Mouse (Mus musculus) lung, postnatal 36 days (tissue): ENCODE measurements around the gene Mnd1.

Experiments
- DNase-seq: peaks from one replicate; pipeline ENCODE4 v3.0.0; 2022; ENCODE audit warnings: mixed read lengths

The Mnd1 gene

DNA sequence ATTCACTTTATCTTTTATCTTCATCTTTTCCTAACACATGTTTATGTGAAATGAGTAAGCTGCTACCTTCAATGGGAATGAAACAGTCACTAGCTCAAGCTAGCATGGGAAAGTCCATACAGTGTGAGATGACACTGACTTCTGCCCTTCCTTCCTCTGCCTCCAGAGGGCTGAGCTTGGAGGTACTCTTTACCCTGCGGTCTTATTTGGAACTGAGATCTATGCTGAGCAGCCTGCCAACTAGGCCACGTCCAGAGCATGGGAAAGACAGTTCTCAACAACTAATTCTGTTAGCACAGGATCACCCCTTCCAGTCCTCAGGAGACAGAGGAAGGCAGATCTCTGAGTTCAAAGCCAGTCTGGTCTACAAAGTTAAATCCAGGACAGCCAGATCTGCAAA lies 64.6 kb downstream of the Mnd1 start:
- peak; percentile 57 for DNase-seq

- no peak for DNase-seq
These were observed 68.7 kb downstream of the Mnd1 start for GRCm38 (mm10) chr3:84086921-84087320.

DNA sequence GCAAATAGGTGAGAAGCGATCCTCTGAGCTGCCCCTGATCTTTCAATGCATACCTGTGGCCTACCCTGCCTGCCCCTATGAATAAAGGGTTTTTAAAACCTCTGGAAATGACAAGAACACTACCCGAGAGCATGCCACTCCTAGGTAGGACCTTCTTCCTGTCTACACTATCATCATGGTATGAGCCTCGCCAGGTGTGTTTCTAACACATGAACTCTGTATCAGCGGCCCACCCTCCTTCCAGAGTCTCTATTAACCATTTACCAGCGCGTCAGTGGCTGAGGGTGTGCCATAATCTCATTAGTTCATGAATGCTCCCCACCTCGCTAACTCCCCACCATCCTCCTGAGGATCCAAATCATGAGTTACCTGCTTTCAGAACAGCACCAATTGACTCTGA lies 69.2 kb downstream of the Mnd1 start:
- DNase-seq = no peak

DNA sequence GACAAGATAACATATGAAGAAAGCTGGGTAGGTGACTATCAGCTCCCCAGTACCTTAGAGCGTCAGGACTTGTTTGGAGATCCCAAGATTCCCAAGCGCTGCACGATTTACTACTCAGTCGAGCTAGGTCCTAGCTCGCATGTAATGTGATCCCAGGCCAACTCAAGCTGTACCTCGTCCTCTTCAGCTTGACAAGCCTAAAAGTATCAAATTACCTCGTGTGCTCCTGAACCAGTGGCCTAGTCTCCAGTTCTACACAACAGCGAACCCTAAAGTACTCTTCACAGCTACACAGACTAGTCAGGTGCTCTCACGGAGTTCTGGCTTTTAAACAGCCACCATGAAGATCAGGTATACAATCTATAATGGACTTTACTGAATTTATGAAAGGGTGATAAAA lies 70.2 kb downstream of the Mnd1 start:
- no peak for DNase-seq

DNA sequence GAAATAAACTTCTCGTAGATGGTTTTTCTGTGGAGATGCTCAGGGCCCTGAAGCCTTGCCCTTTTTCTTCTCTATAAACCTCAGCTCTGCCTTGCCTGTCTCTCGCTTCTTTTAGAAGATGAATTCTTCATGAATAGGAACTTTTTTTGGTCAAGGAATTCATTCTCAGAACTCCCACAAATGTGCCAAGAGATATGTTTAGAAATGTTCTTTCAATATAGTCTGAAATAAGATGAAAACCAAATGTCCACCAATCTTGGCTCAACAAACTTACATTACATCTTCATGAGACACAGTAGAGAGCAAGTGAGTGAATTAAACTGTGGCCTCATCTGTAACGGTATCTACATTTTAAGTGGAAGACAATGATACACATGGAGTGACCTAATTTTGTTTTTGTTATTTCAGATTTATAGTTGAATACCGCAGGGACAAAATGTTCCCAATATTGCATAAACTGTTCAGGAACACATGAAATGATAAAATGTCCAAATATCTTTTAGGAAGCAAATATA lies 74.3 kb downstream of the Mnd1 start:
- no peak for DNase-seq

GRCm38 (mm10) chr3:84080074-84080473 lies 75.5 kb downstream of the Mnd1 start:
- no peak for DNase-seq

- DNase-seq = no peak
These were observed 78.1 kb downstream of the Mnd1 start for GRCm38 (mm10) chr3:84077505-84077904.

GRCm38 (mm10) chr3:84076543-84077332 lies 78.8 kb downstream of the Mnd1 start:
- DNase-seq = no peak

GRCm38 (mm10) chr3:84075516-84075915 lies 80.1 kb downstream of the Mnd1 start:
- peak; percentile 18 for DNase-seq

DNA sequence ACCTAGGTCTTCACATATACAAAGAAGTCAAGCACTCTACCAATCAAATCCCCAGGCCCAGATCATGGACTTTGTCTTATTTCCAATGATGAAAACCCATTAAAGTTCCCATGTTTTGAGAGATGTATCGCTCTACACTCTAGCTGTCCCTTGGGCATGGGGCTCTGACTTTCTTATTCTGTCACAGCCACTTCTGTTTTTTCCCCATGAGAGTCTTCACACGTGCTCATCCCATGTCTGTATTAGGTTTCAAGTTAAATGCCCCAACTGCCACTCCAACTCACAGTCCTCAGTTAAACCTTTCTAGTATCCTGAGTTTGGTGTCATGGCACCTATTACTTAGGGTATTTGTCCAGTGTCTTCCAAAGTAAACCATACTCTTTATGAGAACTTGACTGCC lies 80.8 kb downstream of the Mnd1 start:
- no peak for DNase-seq

DNA sequence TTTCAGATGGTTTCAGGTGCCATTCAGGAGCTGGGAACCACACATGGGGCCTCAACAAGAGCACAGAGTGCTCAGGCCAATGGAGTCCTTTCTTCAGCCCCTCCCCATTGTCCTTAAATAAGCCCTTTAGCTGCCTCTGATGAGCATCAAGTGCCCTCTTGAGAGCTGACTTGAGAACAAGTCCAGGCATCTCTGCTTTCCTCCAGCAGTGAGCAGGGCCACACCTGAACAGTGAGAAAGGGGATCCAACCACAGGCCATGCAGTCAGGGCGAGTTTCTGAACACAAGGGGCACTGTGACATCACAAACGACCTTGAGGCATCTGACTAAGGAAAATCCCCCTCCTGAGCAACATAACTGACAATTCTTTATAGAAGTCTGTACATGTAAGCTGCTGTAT lies 83.9 kb downstream of the Mnd1 start:
- DNase-seq = no peak

DNA sequence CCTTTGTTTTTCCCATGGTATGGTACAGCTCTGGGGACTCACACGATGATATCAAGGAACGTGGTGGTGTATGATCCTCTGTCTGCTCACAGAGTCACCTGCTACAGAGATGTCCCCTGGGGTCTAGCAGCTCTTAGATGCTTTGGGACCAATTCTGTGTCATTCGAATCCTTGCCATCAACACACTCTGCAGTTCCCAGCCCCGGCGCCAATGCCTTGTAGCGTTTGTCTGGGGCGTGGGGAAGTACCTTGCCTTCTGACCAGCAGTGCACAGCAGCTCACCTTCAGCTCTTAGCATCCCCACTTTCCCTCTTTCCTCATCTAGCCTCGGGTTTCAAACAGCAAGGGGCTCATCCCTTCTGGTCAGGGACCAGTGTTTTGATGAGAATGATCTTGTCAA lies 84.8 kb downstream of the Mnd1 start:
- no peak for DNase-seq

GRCm38 (mm10) chr3:84068831-84069709 lies 86.5 kb downstream of the Mnd1 start:
- peak; percentile 30 for DNase-seq

GRCm38 (mm10) chr3:84065825-84066224 lies 89.8 kb downstream of the Mnd1 start:
- DNase-seq = no peak

- no peak for DNase-seq
These were observed 92.1 kb downstream of the Mnd1 start for GRCm38 (mm10) chr3:84063369-84063914.

DNA sequence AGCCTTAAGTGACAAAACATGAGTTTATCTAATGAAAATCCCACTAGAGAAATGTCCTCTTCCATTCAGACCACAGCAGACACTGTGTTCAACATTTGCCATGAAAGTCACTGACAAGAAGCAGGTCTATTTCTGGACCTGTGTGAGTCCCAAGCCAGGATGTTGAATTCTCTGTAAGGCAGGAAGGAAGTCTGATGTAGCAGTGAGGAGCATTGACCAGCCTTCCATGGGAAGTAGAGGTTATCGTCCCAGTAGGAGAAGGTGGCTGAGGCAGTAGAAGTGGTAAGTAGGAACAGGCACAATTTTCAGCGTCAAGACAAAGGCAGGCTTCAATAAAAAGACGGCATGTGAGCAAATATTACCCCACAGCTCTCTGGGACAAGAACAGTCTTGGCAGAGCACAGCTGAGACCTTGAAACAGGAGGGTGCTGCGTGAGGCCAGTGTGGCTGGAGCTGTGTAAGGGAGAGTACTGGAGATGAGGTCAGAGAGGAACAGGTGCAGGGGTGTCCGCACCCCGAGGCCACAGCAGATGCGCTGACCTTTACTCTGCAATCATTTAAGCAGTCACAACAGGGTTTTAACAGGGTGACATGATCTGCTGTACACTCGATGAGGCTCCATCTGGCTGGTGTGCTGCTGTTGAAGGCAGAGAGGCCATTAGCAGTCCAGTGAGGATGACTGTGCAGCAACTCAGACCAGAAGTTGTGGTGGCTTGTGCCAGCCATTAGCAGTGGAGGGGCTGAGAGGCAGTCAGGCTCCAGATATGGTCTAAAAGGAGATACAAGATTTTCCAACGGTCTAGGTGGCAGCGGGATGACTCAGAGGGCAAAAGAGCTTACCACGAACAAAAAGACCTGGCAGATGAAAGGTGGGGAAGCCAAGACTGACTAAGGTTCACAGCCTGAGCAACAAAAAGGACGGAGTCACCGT lies 93.8 kb downstream of the Mnd1 start:
- no peak for DNase-seq

DNA sequence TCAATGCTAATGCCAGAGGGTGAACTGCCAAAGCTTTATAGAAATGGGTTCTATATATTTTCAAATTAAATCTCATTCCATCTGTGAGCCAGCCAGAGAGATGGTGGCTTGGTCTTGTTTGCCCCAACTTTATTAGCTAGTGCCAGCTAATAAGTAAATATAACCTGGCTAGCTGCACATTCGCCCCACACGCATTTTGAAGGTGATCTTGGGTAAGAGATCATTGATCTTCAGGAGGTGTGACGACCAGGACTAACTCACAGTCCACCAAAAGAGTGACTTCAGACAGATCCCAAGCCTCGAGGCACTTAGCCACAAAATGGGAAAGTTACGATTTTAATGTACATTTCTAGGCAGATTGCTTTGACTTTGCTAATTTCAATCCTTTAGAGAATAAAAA lies 94.6 kb downstream of the Mnd1 start:
- no peak for DNase-seq

DNA sequence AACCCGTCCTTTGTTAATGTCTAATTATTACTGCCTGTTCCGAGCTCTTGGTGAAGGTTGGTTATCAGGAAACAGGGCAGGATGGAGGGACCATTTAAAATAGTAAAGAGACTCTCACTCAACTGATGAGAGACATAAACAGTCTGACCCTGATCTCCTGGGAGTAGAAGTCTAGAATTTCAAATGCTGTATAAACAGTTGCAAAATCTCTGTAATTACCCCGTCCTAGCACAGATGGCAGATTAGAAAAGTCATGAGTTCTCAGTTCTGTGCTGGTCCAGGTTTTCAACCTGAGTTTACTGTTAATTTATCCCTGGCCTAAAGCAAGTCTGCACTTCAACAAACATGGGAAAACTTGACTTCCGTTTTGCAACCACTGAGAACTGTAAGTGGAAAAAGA lies 95.5 kb downstream of the Mnd1 start:
- DNase-seq = no peak

DNA sequence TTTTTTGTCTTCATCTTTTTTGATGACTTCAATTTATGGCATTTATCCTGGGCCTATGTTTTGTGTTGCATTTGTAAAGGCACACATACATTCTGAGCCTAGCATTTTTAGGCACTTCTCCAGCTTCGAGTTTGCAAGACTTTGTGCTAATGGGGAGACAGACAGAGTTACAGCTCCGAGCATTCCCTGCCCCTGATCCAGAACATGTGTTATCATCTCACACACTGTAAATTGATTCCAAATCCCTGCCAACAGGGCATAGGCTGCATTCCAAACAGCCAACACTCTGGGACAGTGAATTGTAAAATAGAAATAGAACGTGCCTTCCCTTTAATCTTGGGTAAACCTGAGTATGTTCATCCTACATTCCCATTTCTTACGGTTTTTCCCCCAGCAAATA lies 95.9 kb downstream of the Mnd1 start:
- no peak for DNase-seq

- no peak for DNase-seq
These were observed 96.3 kb downstream of the Mnd1 start for GRCm38 (mm10) chr3:84059261-84059660.

DNA sequence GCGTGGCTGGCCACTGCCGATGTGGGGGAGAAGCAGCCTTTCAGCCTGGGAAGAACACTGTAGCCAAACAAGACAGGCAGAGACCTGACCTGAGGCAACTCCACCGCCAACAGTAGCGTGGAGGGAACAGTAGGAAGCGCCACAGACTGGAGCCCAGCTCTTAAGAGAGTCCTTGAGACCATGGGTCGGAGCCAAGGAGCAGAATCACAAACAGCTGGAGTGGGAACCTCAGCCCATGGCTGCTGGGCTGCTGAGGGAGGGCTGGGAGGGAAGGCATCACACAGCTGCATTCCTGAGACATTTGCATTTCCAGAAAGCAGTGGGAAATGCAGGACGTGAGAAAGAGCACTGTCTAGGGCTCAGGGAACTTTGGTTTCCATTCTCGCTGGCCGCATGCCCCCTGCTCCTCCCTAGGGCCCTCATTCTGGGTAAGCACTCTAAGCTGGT lies 106.8 kb downstream of the Mnd1 start:
- DNase-seq = peak; percentile 57

DNA sequence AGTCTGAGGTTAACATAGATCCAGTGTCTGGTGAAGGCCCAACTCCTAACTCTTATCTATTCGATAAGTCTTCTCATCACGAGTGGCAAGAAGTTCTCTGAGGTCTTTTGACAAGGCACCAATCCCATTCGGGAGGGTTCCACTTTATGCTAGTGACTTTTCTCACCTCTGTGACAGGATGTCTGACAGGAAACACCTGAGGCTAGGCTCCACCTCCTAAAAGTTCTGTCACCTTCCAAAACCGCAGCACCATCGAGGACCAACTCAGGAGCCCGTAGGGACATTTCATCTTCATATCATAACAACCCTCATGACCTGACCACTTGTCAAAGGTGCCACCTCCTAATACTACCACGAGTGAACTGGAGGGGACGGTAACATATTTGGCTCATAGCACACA lies 109.4 kb downstream of the Mnd1 start:
- no peak for DNase-seq
